Mouse (Mus musculus): Measurements from ENCODE around the gene Ehd1. TPM values are rescaled to one million over a fixed set of nuclear protein-coding genes. Genes with fewer than 3 reads are reported as not detected.

Gene Ehd1
- polyA plus RNA-seq, 1 experiment from 2014 or later = 60.0 TPM

MicroRNAs encoded within 50 kb of the gene (microRNA counts, 519-probe panel; counts per million panel counts)
- microRNA mmu-miR-192 = 322 counts per million, percentile 70 among the panel's probes with 10 or more counts

Small RNA genes within 50 kb of the gene (microRNA-seq; reads per million reads assigned to microRNA genes)
- gene Mir192 (60.4 reads per million, percentile 45 among the genes with 10 or more reads in this experiment), gene Mir194-2 (60.1 reads per million, percentile 45 among the genes with 10 or more reads in this experiment), gene Mir6989 (0.84 reads per million)

Other genes with a start within 250 kb of the Ehd1 start
- gene Syvn1, start 230.1 kb upstream of the Ehd1 start, polyA plus RNA-seq (2014; fragmentation: Nextera tagmentation; extraction: Ambion mirVana) = 14.8 and 16.0 TPM in 2 replicates
- 64.5 and 69.4 TPM in 2 replicates for gene Mrpl49, start 218.9 kb upstream of the Ehd1 start, polyA plus RNA-seq (2014; fragmentation: Nextera tagmentation; extraction: Ambion mirVana)
- 562 and 618 TPM in 2 replicates for gene Fau, start 218.9 kb upstream of the Ehd1 start, polyA plus RNA-seq (2014; fragmentation: Nextera tagmentation; extraction: Ambion mirVana)
- gene Znhit2, start 215.5 kb upstream of the Ehd1 start, polyA plus RNA-seq (2014; fragmentation: Nextera tagmentation; extraction: Ambion mirVana) = 25.5 and 25.6 TPM in 2 replicates
- 6.7 and 7.6 TPM in 2 replicates for gene Tm7sf2, start 208.4 kb upstream of the Ehd1 start, polyA plus RNA-seq (2014; fragmentation: Nextera tagmentation; extraction: Ambion mirVana)
- gene Vps51, start 199.5 kb upstream of the Ehd1 start, polyA plus RNA-seq (2014; fragmentation: Nextera tagmentation; extraction: Ambion mirVana) = 36.9 and 44.8 TPM in 2 replicates
- not detected in 2 replicates for gene Tmem262, start 196.7 kb upstream of the Ehd1 start, polyA plus RNA-seq (2014; fragmentation: Nextera tagmentation; extraction: Ambion mirVana)
- gene Gm28374, start 194.5 kb upstream of the Ehd1 start, polyA plus RNA-seq (2014; fragmentation: Nextera tagmentation; extraction: Ambion mirVana) = 0.47 and 0.49 TPM in 2 replicates
- 46.6 and 52.9 TPM in 2 replicates for gene Zfpl1, start 191.8 kb upstream of the Ehd1 start, polyA plus RNA-seq (2014; fragmentation: Nextera tagmentation; extraction: Ambion mirVana)
- 24.0 and 24.5 TPM in 2 replicates for gene Cdca5, start 191.7 kb upstream of the Ehd1 start, polyA plus RNA-seq (2014; fragmentation: Nextera tagmentation; extraction: Ambion mirVana)
- 0.38 TPM in 1 of 2 replicates, not detected in the other for gene AC131692.1, start 182.3 kb upstream of the Ehd1 start, polyA plus RNA-seq (2014; fragmentation: Nextera tagmentation; extraction: Ambion mirVana)
- gene Naaladl1, start 170.9 kb upstream of the Ehd1 start, polyA plus RNA-seq (2014; fragmentation: Nextera tagmentation; extraction: Ambion mirVana) = 0.12 and 0.20 TPM in 2 replicates
- gene Sac3d1, start 158.1 kb upstream of the Ehd1 start, polyA plus RNA-seq (2014; fragmentation: Nextera tagmentation; extraction: Ambion mirVana) = 36.0 and 36.3 TPM in 2 replicates
- gene Snx15, start 148.4 kb upstream of the Ehd1 start, polyA plus RNA-seq (2014; fragmentation: Nextera tagmentation; extraction: Ambion mirVana) = 21.5 and 23.9 TPM in 2 replicates
- 0.30 TPM in 1 of 2 replicates, not detected in the other for gene Batf2, start 135.7 kb upstream of the Ehd1 start, polyA plus RNA-seq (2014; fragmentation: Nextera tagmentation; extraction: Ambion mirVana)
- 61.3 and 70.7 TPM in 2 replicates for gene Arl2, start 135.2 kb upstream of the Ehd1 start, polyA plus RNA-seq (2014; fragmentation: Nextera tagmentation; extraction: Ambion mirVana)
- not detected in 2 replicates for gene Majin, start 92.3 kb upstream of the Ehd1 start, polyA plus RNA-seq (2014; fragmentation: Nextera tagmentation; extraction: Ambion mirVana)
- 0.36 TPM in 1 of 2 replicates, not detected in the other for gene Gpha2, start 50.3 kb upstream of the Ehd1 start, polyA plus RNA-seq (2014; fragmentation: Nextera tagmentation; extraction: Ambion mirVana)
- 20.7 and 26.0 TPM in 2 replicates for gene Ppp2r5b, start 40.9 kb upstream of the Ehd1 start, polyA plus RNA-seq (2014; fragmentation: Nextera tagmentation; extraction: Ambion mirVana)
- gene Atg2a, start 35.1 kb upstream of the Ehd1 start, polyA plus RNA-seq (2014; fragmentation: Nextera tagmentation; extraction: Ambion mirVana) = 7.1 and 7.8 TPM in 2 replicates
- 0.43 and 0.78 TPM in 2 replicates for gene Cdc42bpg, start 29.7 kb downstream of the Ehd1 start, polyA plus RNA-seq (2014; fragmentation: Nextera tagmentation; extraction: Ambion mirVana)
- gene Men1, start 58.3 kb downstream of the Ehd1 start, polyA plus RNA-seq (2014; fragmentation: Nextera tagmentation; extraction: Ambion mirVana) = 23.3 and 24.1 TPM in 2 replicates
- 9.0 and 13.0 TPM in 2 replicates for gene Map4k2, start 64.4 kb downstream of the Ehd1 start, polyA plus RNA-seq (2014; fragmentation: Nextera tagmentation; extraction: Ambion mirVana)
- 86.9 and 93.1 TPM in 2 replicates for gene Sf1, start 87.0 kb downstream of the Ehd1 start, polyA plus RNA-seq (2014; fragmentation: Nextera tagmentation; extraction: Ambion mirVana)
- 225 and 226 TPM in 2 replicates for gene Pygm, start 107.7 kb downstream of the Ehd1 start, polyA plus RNA-seq (2014; fragmentation: Nextera tagmentation; extraction: Ambion mirVana)
- 44.8 and 48.9 TPM in 2 replicates for gene Rasgrp2, start 122.6 kb downstream of the Ehd1 start, polyA plus RNA-seq (2014; fragmentation: Nextera tagmentation; extraction: Ambion mirVana)
- gene Nrxn2, start 142.0 kb downstream of the Ehd1 start, polyA plus RNA-seq (2014; fragmentation: Nextera tagmentation; extraction: Ambion mirVana) = 0.12 and 0.66 TPM in 2 replicates

All from heart, embryonic 14.5 days (tissue).